Mouse (Mus musculus) heart, postnatal 0 days (tissue): ENCODE measurements around the gene Akap9.

Experiments used
- CTCF ChIP-seq: IDR thresholded peaks from 2 replicates; pipeline ENCODE4 v1.5.1; 2016; ENCODE audit warnings: antibody characterized with exemption, control low read depth, low read depth
- EP300 ChIP-seq: IDR thresholded peaks from 2 replicates; pipeline ENCODE4 v1.6.1; 2016; ENCODE audit warnings: antibody characterized with exemption, low read depth

GRCm38 (mm10) chr5:3973764-3974163 lies 45.9 kb downstream of the Akap9 start:
- TF ChIP-seq CTCF (no peak), EP300 (no peak)
